Mouse (Mus musculus): ENCODE measurements around the gene D930048N14Rik.

The D930048N14Rik gene

DNA sequence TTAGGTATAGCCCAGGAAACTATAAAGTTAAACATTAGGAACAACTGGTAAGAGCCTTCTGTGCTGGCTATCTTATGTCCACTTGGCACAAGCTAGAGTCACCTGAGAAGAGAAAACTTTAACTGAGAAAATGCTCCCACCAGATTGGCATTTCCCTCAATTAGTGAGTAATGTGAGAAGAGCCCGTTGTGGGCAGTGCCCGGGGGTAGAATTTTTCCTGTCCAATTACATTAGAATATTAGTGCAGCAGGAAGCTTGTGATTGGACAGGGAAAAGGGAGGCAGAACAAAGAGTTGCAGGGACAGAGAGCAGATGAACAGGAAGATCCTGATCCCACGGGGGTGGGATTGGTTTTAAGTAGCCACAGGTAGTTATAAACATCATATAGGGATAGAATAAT is 52.1 kb downstream of the D930048N14Rik start:
- DNase-seq (ENCODE audit: low read depth), result peak; percentile 16

DNA sequence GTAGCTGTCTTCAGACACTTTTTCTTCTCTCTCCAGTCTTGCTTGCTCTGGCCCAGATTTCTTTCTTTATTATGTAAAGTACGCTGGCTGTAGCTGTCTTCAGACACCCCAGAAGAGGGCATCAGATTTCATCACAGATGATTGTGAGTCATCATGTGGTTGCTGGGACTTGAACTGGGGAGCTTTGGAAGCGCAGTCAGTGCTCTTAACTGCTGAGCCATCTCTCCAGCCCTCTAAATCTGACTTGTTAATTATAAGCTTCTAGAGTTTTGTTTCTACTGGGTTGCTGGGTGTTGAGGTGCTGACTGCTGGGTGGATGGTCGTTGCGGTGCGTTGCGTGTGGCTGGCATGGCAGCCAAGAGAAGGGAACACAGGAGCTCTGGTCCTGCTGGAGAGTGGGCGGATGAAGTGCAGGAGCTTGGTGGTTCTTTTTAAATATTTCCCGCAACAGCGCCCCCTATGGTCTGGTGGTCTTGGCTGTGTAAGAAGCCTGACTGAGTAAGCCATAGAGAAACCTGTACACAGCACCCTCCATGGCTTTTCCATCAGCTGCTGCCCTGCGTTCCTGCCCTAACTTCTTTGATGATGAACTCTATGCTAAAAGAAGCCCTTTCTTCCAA is 52.7 kb downstream of the D930048N14Rik start:
- peak; percentile 75 for DNase-seq (ENCODE audit: low read depth)

DNA sequence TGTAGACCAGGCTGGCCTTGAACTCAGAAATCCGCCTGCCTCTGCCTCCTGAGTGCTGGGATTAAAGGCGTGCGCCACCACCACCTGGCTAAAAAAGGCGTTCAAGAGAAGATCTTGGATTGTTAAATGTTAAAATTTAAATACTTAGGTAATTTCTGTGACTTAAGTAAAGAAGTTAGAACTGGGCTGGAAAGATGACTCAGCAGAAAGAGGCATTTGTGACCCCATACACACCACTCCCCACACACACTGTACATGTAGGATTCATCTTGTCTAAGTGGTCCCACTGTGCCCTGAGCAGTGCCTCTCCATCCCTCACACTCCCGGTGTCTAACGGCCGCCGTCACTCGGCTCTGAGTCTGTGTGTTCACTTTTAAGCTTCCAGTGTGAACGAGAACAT is 55.7 kb downstream of the D930048N14Rik start:
- no peak for DNase-seq (ENCODE audit: low read depth)

DNA sequence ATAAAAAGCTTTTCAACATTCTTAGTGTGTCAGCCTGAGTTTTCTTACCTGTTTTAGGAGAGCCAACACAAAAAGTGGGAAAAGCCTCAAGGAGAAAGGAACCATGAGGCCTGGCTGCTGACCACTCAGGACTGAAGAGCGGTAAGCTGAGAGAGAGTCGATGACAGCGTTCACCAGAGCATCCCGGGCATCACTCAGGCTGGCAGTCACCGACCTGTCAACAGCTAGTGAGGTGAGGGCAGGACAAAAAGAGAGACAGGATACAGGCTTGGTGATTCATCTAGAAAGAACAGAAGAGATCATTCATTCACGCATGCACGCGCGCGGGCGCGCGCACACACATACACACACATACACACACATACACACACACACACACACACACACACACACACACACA is 56.3 kb downstream of the D930048N14Rik start:
- no peak for DNase-seq (ENCODE audit: low read depth)
